Mouse (Mus musculus) inflammation-experienced regulatory T-cells (primary cell): ENCODE results near the gene Lpin3. TPM values are rescaled to one million over a fixed set of nuclear protein-coding genes. Genes with fewer than 3 reads are reported as not detected.

Experiments
- polyA plus RNA-seq, 2 experiments: library from polyadenylated mRNA; unstranded; fragments of 100-300 nt; shearing (Covaris generic); gene quantifications; one replicate each; pipeline ENCODE4 v1.2.1; 2017

Gene Lpin3
- polyA plus RNA-seq: 1 to 10 TPM; 1.9 TPM

GRCm38 (mm10) chr2:160880453-160881195 is at the start of gene Lpin3:
Lpin3 (plus strand) TSS chr2:160880670.

GRCm38 (mm10) chr2:160872890-160873382 is 7.5 kb upstream of the Lpin3 start, which contains the start of gene Zhx3:
Zhx3 (minus strand) TSS chr2:160872998.

GRCm38 (mm10) chr2:160912231-160912671 is 31.8 kb downstream of the Lpin3 start, which contains the start of gene Emilin3:
Emilin3 (minus strand) TSS chr2:160912328.

Other genes with a start within 250 kb of the Lpin3 start
- 10 to 100 TPM; 61.9 to 62.0 TPM for gene Top1, start 234.8 kb upstream of the Lpin3 start, polyA plus RNA-seq
- gene Plcg1, start 149.4 kb upstream of the Lpin3 start, polyA plus RNA-seq: 100 to 1,000 TPM; 186 to 191 TPM
- 10 to 100 TPM in 1 of 2 experiments, 1 to 10 TPM in 1; 5.6 to 10.3 TPM for gene Zhx3, start 7.7 kb upstream of the Lpin3 start, polyA plus RNA-seq
- under 1 TPM in 1 of 2 experiments, not detected in 1; 0.09 TPM for gene Emilin3, start 31.7 kb downstream of the Lpin3 start, polyA plus RNA-seq
- gene Chd6, start 228.4 kb downstream of the Lpin3 start, polyA plus RNA-seq: 10 to 100 TPM; 51.8 to 54.0 TPM